Mouse (Mus musculus): Measurements from ENCODE around the gene Pigb.

DNA sequence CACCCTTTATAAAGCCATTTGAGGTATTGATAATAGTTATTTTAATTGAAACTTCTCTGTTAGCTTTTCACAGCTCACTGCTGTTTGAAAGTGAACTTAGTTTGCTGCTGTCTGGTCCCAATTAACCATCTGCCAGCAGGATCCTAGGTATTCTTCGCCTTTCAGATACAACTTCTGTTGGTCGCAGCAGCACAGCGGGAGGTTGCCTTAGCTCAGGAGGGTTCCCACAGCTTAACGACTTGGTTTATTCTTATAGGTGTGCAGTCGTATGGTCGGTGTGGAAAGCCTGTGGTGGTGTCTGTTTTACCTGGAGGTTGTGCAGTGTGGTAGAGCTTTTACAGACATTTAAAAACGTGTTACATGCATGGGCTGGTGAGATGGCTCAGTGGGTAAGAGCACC, 43.4 kb downstream of the Pigb start:
- TF ChIP-seq CTCF (IDR thresholded peaks at IDR 0.05; ENCODE audit: control insufficient read depth, insufficient read depth, insufficient replicate concordance, low read depth, low read length) (no peak), POLR2A (IDR thresholded peaks at IDR 0.05; ENCODE audit: control insufficient read depth, low read depth, low read length) (no peak)
